Mouse (Mus musculus) layer of hippocampus, adult 9-11 months (tissue): ENCODE data around the gene Olfml1.

Experiments
- DNase-seq: peaks from one replicate; pipeline ENCODE4 v3.0.0; 2022

The Olfml1 gene

DNA sequence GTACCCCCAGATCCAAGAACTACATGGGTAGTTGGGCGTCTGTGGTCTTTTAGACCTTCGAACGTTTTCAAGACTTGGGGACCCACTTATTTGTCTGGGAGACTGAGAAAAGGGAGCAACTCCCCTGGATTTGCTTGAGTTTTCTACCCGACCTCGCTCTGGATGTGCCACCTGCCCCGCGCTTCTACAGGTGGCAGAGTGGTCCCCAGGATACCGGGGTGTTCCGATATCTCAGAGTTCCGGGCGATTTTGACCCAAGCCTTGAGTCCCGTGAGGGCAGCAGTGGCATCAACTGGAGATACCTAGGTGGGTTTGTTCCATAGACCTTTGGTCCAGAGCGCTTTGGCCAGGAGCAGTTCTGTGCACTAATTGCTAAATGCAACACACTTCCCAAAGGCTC is 28.2 kb downstream of the Olfml1 start:
- no peak for DNase-seq

DNA sequence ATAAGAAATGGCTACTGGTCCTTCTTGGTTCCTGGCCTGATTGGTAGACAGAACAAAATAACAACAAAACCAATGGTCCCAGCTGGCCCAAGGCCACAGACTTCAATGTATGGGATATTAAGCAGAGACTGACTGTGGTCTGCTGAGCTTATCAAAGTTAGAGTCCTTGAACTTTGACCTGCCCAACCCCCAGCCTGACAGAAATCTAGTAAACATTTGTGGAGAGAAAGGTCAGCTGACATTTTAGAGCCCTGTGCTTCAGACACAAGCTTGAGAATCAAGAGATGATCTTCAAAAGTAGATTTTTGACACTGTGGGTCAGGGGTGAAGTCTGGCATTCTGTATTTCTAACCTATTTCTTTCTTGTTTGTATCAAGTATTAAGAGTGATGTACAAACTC is 29.5 kb downstream of the Olfml1 start:
- DNase-seq, result no peak

DNA sequence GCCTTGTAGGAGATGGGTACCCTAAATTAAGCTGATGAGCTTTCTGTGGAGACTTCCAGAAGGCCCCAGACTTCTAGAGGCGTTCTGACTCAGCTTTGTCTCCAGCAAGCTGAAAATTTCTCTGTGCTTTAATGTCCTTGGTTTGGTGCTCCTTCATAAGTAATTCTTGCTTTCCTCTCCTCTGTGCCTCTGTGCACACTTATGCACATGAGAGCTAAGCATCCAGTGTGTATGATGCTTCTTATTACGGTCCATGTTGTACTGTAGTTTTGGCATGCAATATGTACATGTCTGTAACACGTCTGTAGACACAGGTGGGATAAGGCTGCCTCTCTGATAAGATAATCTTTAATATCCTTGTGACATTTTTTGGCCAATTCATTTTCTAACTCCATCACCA is 30.7 kb downstream of the Olfml1 start:
- DNase-seq, result no peak

DNA sequence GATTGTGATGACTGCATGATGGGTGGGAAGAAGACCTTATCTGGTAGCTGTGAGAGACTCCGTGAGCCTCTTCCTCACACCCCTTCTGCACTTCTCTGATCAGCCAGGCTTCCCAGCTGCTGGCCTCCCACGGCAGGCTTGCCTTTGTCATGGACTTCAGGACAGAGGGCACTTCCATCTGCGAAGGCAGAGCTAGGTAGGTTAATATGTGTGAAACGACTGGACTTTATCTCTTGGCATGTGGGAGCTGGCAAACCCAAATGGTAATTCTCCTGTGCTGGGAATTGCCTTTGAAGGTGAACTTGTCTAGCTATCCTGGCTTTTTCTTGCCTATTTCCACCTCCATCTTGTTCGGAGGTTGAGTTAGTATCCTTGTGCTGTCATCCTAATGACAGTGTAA is 33.4 kb downstream of the Olfml1 start:
- DNase-seq, result no peak

DNA sequence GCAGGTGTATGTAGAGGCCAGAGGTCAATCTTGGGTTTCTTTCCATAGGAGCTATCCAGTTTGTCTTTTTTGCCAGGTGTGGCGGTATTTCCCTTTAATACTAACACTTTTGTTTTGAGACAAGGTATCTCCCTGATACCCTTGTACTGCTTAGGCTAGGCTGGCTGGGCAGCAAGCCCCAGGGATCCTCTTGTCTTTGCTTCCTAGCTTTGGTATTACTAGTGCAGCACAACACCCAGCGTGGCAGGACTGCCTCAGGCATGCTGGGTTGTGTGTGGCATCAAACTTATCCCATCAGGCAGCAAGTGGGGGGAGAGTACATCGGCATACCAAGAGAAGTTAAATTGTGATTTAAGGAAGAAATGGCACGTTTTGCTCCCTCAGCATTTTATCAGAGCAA is 35.3 kb downstream of the Olfml1 start:
- DNase-seq, result no peak

DNA sequence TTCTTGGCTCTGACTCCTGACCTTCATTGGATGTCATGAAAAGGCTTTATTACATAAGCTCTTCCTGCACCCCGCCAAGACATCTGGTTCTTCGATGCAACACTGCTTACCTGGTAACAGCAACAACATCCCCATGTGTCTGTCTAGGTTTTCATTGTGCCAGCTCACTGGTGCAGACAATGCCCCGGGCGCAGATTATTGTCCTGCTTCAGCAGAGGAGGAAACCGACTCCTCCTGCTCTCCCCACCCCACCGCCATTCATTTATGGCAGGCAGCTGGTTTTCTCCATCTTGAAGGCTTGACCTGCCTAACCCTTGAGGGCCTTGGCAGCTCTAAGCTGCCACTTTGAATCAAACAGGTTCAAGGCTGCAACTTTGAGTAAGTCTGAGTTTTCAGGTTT is 35.7 kb downstream of the Olfml1 start:
- no peak for DNase-seq

DNA sequence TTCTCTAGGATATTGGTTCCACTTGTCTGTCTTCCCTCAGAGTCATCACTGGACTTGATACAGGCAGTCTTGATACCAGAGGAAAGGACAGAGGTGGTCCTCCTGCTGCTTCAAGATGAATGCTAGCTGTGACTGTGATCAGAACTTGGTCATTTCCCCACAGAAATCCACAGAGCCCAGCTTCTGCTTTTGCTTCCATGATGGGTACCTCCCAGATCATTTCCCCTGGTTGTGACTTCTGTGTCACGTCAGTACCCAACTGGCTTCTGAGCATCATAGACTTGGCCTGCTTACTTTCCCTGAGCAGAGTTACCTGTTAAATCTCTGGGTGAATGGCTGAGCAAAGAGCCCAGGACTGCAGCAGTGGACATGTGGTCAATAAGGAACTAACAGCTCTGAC is 40.5 kb downstream of the Olfml1 start:
- DNase-seq, result no peak

DNA sequence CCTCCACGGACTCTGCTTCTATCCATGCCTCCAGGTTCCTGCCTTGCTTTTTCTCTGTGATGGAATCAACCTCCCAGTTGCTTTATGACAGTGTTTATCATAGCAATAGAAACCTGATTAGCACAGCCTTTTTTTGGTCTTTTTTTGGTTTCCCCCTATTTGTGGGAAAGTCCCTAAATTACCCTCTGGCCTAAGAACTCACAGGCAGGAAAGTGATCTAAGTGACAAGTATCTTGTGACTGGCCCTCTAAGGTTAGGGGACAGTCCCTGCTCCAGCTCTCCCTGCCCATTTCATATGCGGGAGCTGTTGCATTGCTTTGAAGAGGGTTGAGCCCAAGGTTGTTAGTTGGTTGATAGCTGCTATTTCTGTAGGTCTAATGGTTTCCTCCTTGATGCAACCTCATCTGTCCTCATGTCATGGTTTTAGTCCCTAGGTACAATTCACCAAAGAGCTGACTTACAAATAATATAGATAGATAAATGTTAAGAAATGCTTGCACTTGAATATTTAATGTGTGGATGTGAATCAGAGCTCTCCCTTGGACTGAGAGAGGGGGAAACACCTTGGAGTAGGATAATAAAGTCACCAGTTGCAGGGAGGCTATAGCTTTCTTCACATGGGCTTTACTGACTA is 42.5 kb downstream of the Olfml1 start:
- DNase-seq, result no peak

DNA sequence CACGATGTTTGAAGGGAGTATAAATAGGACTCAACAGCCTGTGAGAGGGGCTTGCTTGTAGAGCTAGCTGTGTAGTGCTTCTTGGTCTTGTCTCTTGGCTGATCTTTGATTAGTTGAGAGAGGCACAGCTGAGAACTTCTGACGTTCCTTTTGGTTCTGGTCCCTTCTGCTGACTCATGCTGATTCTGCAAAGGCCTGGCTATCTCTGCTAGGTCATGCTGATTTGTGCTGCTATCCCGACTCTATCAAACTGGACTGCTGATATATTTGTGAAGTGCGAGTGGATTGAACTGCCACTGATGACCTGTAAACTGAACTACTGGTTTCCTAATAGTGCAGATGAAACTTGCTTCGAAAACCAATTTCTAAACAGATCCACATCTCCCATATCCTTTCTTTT is 43.6 kb downstream of the Olfml1 start:
- DNase-seq, result no peak

DNA sequence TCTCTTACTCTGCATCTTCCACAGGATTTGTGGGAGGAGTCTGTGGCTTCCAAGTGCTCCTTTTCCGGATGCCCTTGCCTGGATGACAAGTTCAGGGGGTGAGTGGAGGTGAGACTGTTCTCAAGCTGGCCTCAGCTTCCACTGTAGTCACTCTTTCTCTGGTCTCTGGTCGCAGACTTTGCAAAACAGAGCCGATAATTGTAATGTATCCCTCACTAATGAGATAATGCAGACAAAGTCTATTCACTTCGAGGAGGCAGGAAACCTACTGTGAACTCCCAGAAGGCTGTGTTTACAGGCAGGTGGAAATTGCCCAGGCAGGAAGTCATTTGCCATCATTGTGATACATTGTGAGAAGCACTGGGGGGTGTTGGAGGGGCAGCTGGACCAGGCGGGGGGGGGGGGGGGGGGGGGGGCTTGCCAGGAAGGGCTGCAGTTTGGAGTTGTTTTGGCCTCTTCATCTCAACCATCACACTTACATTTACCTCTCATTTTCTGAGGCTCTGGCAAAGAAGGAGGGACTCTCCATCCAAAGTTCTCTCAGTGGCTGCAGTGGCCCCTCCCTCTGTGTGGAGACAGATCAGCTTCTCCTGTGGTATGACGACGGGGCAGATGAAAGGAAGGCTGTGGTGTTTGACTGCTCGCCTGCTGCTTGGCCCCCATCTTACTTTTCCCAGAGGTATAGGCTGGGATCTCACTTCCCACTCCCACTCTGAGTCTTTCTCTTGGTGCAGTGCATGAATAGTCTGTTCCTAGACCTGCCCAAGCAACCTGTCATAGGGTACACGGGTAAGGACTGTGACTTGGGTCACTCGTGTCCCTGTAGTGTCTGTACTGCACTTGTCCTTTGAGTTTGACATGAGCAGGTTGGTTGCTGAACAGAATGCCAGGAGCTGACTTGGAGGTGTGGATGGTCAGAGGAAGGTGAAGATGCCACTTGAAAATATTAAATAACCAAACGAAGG is 51.1 kb downstream of the Olfml1 start:
- DNase-seq, result no peak

DNA sequence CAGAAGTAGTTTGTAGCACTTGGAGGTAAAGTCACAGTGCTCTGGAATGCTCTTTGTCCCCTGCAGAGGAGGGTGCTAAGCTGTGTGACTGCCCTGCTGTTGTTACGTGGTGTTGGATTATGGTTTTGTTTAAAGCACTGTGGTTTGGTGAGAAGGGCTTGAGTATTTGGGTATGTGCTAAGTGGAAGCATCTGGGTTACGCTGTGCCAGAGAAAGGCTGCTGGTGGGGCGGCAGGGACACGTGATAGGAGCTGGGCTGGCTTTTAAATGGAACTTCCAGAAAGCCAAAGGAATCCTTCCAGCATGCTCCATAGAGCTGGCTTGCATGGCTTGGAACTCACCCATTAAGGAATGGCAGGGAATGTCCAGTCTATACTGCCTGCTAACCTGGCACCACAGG is 52.0 kb downstream of the Olfml1 start:
- no peak for DNase-seq

DNA sequence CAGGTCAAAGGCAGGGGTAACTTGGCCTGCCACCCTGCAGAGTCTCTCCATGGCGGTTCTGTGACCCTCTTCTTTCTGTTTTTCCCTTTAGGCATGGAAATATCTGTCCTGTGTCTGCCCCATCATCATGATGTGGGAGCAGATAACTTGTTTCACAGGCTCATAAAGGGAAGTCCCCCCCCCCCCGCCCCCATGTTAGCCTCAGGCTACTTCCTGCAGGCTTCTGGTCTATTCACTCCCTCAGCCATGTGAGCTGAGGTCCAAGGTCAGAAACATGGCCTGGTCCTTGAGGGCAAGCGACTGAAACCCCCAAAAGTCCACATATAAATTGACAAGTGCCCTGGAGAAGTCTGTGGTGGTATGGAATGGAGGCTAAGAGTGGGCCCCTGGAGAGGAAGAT is 52.9 kb downstream of the Olfml1 start:
- no peak for DNase-seq

DNA sequence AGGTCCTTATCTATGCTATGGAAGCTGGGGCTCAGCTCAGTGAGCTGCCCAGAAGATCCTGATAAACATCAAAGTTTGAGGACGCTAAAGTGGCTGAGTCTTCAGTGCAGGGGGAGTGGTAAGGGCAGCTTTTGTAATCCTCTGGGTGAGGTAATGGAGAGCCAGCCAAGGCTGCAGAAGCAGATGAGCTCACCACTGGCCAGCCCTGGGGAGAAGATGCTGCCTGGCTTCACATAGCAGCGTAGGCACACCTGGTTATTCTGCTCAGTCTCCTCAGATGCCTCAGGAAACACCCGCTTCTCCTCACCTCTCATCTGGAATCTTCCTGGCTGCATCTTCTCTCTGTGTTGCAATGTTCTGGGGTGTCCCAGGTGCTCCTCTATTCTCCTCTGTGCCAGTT is 57.2 kb downstream of the Olfml1 start:
- DNase-seq, result no peak

DNA sequence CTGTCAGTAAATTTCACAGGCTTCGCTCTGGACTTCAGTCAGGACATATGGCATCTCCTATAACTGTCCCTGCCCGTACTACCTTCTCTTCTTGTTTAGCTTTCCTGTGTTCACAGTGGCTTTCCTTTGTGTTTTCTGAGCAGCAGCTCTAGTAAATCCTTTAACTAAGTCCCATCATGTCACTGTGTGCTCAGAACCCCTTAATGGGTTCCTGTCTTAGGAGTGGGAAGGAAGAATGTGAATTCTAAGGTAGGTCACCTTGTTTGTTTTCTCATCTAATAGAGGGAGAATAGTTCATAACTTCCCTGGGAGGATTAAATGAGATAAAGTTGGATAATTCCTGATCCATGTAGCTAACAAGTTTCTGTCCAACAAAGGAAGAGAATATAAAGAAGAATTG is 57.8 kb downstream of the Olfml1 start, which contains the start of gene 5330417H12Rik:
Gene 5330417H12Rik (minus strand): TSS at position 101 of the 400 bp plus-strand sequence.
- no peak for DNase-seq

DNA sequence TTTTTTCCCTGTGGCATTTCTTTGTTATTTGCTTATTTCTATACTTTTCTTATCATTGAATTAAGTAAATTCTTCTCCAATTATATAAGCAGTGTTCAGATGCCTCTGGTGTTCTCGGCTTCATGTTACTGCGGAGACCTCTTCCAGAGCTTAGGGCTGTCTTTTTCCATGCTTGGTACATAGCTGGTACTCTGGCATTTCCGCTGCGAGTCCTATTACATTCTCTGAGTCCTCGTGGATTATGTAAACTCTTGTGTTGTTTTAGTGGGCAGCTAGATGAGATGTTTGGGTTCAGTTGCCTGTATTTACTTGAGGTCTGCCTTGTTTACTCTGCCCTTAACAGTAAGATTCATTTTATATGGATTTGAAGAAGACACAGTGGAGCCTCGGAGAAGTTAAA is 58.5 kb downstream of the Olfml1 start:
- DNase-seq, result no peak

DNA sequence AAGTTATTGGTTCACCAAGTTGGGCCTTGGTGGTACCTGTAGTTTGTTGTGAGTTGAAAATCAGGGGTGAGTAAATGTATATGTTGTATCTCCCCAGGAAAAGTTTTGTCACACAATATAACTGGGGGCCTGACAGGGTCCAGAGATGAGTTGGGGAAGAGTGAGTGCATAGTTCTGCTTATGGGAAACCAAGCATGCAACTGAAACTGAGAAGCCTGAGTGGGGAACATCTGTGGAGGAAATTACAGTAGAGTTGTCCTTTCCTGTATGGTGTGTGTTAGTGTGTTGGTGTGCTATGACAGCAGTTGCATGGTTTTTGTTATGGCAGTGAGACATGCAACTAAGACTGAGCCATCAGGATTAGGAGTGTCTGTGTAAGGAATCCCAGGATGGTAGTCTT is 61.1 kb downstream of the Olfml1 start:
- DNase-seq, result no peak

DNA sequence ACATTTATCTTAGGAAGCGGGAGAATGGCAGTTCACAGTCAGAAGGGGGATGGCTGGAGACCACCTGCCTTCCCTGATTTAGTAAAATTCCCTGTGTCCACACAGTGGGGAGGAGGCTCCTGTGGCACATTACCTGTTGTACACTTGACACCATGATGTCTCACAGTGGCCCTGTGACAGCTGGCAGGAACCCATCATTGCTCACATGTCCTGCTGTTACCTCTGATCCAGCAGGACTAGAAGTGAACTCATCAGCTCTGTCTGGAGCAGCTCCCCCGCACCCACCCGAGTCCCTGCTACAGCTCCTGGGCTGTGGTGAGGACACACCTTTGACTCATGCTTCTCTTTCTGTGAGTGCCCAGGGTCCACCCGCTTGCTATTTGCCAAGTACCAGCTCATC is 66.0 kb downstream of the Olfml1 start:
- no peak for DNase-seq

DNA sequence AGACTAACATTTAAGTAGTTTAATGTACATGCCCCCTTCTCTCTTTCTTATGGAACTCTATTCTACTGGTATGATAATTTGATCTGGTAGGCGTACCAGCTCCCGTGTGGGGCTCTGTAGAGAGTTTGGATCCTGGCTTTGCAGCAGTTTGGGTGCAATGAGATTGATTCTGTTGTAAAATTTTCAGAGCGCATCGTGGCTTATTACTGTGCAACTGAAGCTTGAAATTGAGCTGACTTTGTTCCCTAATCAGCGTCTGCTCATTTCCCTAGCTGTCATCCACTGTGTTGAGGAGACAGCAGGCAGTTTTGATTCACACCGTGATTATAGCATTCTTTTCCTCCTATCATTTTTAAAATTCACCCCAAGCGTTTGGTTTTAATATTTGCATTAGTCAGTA is 70.2 kb downstream of the Olfml1 start:
- no peak for DNase-seq

DNA sequence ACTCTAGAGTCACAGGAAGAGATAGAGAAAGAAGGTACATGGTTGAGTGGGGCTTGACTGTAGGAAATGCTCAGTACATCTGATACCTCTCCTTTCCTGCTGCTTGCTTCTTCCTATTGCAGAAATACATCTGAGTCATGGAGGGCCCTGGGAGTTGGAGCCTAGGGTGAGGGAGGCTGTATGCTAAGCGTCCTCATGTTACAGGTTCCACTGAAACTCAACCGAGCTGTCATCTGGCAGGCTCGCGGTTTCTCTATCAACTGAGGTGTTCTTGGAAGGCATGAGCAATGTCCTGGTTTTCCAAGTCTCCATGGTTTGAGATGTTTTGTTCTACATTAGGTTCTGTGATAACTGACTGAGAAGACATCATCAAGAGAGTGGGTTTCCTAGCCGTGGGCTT is 70.8 kb downstream of the Olfml1 start:
- DNase-seq, result no peak
